Mouse (Mus musculus) gastrocnemius, postnatal 14 days (tissue): ENCODE data around the gene Fgg. TPM values are rescaled to one million over a fixed set of nuclear protein-coding genes. Genes with fewer than 3 reads are reported as not detected.

ENCODE experiments used
- DNase-seq: peaks from one replicate; pipeline ENCODE4 v3.0.0; 2021; ENCODE audit warnings: mixed read lengths
- intact Hi-C: fragments of 180-260 bp; cut with DNase I; formaldehyde crosslinking; loops from one replicate; pipeline ENCODE4 v1.15.1; 2025; ENCODE audit warnings: low total_unique reads
- total RNA-seq, 2 experiments: library from RNA; stranded (reverse); gene quantifications; 2 replicates each; pipeline ENCODE4 v1.2.3; 2021

Gene Fgg
- total RNA-seq, 2 experiments from 2014 or later, result not detected

DNA sequence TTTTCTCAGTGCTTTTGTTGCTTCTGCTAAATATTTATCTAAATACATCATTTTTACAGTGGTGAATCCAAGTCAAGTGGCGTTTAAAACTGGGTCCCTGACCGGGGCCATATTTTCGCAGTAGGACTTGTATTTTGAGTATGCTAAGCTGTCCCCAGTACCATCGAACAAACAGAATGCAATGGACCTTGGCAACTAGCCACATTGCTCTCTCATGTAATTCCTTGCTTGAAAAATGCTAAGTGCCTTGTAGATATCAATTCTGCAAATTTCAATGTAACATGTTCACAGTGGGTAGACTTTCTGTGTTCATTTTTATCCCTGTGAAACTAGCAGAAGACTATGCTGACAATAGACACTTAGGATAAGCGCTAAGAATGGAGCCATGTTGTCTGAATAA, 13.7 kb downstream of the Fgg start:
- intact Hi-C loops, result no loop called here
- DNase-seq, result no peak

DNA sequence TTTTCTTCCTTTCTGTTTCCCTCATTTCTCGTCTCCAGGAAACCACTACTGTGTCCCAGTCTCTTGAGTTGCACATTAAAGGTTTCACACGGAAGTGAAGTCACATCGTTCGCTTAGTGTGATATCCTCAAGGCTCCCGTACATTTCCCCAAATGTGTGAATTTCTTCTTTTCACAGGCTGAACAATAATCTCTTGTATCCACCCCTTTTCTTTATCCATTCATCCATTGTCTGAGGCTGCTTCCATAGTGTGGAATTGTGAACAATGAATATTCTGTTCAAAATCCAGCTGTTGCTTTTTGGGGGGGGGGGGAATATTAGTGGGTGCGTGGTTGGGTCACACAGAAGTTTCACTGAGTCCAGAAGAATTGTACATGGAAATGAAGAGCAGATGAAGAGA, 17.5 kb downstream of the Fgg start:
- intact Hi-C loops, result no loop called here
- no peak for DNase-seq

DNA sequence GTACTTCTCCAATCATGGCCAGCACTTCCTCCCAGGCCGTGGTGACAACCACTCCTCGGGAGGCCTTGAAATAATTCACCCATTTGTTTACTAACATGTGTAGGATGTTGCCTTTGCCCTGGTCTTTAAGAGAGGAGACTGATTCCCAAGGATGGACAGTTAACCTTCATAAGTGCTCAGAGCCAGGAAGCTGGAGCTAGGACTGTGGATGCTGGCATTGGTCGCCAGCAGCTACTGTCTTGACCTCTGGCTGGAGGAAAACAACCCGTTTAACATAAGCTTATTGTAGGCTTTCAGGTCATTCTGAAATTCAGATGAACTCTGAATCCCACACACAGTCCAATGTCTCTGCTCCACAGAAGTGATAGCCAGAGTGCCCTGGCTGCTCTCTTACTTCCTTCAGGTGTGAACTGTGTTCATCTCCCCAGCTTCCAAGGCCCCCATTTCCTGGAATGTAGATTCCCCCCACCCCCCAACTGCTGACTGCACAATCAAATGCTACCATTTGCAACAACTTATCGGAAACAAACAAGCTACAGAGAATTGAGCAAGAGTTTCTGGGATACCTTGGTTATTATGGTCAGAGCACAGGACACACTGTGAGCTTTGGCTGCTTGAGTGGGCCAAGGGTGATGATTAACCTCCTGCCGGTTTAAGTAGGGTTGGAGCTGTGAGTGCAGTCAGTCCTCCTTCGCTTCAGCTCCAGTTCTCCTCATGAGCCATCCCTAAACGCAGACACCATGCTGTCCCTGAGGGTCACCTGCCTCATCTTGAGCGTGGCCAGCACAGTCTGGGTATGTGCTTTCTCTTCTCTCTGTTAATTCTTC, 18.2 kb downstream of the Fgg start, which contains the start of gene Fga:
Gene Fga, plus strand, starts transcription at position 602 of the 827 bp plus-strand sequence.
- intact Hi-C loops, result no loop called here
- DNase-seq, result no peak

DNA sequence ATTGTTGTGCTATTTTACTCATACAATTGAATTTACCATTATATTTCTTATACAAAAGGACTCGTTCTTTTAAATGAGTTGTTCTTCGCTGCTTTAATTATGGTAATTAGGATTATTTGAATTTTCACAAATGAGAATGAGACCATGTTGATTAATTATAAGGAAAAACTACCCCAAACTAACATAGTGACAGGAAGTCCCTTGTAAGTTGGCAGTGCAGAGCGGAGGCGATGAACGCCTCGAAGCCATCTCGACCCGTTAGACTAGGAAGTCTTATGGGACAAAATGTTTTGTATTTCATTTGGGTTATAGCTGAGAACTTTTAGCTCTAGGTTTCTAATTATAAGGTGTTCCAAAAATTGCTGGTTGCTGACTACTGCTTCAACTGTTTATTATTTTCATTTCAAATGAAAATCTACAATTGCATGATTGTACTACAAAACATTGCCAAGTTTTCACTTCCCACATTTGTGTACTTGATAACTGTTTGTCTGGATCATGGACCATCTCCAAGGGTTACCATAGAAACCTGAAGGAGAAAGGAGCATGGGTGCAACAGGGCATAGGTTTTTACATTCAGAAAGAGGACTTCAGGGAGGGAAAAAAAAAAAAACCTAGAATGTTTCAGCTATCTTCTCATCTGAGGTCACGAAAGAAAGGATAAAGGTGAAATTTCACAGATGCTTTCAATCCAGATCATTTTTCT, 20.2 kb downstream of the Fgg start:
- DNase-seq, result no peak
- intact Hi-C loops, result no loop called here

DNA sequence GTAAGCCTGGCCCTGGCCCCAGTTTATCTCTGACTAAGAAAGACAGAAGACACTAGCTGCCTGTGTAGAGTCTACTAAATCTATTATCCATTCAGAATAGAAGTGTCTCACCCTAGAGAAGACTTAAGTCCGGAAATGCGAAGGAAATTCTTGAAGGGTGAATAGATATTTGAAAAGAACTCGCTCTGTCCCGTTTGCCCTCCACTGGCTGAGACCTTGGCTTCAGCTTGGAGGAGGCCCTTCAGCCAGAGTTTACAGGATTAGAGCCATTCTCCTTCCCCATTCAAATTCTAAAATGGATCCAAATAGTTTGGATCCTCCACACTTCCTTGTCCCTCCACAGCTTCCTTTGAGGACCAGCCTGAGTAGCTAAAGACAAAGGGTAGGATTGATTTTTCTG, 22.8 kb downstream of the Fgg start:
- intact Hi-C loops, result no loop called here
- DNase-seq, result no peak

DNA sequence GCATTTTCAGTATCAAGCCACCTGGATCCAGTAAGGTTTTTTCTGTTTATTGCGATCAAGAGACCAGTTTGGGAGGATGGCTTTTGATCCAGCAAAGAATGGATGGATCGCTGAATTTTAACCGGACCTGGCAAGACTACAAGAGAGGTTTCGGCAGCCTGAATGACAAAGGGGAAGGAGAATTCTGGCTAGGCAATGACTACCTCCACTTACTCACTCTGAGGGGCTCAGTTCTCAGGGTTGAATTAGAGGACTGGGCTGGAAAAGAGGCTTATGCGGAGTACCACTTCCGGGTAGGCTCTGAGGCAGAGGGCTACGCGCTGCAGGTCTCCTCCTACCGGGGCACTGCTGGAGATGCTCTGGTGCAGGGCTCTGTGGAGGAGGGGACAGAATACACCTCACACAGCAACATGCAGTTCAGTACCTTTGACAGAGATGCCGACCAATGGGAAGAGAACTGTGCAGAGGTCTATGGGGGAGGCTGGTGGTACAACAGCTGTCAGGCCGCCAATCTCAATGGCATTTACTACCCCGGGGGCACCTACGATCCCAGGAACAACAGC, 25.3 kb downstream of the Fgg start:
- intact Hi-C loops, result no loop called here
- no peak for DNase-seq

DNA sequence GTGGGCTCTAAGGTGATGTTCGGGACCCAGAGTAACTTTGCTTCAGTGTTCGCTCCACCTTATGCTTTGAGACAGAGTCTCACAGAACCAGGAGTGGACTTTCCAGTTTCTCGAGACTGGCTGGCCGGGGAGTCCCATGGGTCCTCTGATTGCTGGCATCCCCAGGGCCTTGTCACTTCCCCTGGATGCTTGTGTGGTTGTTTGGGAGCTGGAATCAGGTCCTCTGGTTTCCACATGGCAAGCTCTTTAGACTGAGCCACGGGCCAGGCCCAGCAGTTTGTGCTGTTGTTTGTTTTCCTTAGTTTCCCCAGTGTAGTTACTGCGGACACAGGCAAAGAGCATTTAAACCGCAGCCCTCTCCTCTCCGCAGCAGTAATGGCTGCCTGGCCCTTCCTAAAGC, 26.3 kb downstream of the Fgg start:
- intact Hi-C loops, result no loop called here
- DNase-seq, result no peak

DNA sequence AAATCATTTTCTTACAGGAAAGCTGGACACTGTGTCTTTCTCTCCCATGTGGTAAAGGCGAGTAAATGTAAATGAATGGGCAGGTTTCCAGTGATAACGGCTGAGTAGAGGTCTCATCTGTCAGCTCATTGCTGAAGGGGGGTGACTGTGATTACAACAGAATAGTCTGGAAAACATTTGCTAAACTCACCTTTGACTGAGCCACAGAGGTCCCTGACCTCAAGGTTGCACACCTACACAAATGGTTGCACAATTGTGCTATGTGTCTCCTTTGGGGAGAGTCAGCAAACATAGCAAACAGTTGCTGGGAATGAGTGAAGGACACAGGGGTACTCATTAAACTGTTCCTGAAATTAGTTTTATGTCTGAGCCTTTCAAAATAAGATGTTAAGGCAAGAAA, 31.3 kb downstream of the Fgg start:
- no peak for DNase-seq
- intact Hi-C loops, result no loop called here

DNA sequence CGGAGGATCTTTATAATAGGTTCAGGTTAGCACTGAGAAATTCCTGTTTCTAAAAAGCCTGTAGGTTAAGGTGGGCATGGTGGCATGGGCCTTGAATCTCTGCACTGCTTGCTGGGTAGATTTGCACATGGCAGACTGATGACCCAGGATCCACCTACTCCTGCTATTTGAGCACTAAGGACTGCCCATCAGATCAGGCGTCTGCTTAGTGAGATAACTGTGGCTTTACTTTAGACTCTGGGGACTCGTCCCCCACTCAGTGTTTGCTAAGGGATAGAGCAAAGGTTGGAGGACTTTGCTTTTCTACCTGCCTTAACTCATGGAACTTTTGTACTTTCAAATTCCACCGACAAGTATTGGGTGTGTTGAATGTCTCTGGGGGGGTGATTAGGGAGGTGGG, 32.1 kb downstream of the Fgg start:
- intact Hi-C loops, result no loop called here
- DNase-seq, result no peak

DNA sequence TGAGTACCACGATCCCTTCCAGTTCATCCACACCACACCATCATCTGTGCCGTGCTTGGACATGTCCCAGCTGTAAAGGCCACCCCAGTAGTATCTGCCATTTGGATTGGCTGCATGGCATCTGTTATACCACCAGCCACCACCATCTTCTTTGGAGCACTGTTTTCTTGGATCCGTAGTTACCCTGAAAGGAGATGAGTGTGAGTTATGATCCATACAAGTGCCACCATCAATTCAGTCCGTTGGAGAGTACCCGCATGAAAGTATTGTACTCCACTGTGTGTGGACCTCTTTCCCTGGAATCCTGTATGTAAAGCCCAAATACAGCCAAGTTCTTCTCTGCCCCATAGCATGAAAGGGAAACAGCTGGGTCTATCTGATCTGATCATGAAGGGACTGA, 34.9 kb downstream of the Fgg start:
- intact Hi-C loops, result no loop called here
- DNase-seq, result no peak

DNA sequence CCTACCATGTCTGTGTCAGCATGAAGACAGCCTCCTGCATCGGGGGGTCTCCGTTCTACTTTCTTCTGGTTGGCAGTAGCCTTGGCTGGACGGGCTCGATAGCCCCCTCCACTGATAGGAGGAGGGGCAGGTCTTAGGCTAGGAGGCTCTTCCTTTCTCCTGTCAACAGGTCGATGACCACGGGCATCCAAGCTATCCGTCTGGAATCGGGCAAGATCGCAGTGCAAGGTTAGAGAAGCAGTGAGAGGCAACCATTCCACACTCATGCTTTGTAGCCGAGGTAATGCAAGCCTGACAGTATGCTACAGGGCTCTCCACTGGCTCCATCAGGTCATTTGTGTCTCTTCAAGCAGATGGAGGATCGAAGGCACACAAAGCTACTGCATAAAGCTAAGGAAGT, 39.1 kb downstream of the Fgg start:
- intact Hi-C loops, result no loop called here
- no peak for DNase-seq

DNA sequence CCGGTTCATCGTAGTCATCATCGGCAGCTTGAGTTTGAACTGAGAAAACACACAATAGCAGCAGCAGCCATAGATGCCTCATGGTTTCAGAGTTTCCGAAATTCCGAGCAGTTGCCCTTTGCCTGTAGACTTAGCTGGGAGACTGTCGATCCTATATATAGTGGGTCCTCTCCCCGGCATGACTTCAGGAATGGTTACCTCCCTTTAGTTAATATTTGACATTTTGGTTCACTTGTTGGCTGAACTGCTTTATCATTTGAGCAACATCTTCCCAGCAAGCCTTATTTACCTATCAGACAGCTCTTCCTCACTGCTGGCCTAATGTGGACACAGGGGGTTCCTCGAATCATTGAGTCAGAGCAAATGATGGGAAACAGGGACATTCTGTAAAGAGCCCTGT, 42.2 kb downstream of the Fgg start, which contains the start of gene Fgb:
Gene Fgb, minus strand, starts transcription at position 184 of the 400 bp plus-strand sequence.
- intact Hi-C loops, result no loop called here
- no peak for DNase-seq

DNA sequence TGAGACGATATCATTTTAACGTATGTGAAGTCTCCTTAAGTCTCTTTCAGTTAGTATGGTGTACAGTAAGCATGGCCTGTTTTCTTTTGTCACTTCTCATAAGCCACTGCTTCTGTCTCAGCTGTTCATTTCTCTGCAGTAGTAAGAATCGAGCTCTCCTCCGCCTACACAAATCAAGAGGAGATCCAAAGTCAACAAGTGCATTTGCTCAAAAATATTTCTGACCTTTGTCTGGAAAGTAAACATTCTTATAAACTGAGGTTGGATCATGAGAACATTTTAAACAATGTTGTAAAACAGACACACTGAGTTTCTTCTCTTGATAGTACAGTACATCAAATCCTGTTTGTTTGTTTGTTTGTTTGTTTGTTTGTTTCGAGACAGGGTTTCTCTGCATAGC, 43.1 kb downstream of the Fgg start:
- intact Hi-C loops, result no loop called here

DNA sequence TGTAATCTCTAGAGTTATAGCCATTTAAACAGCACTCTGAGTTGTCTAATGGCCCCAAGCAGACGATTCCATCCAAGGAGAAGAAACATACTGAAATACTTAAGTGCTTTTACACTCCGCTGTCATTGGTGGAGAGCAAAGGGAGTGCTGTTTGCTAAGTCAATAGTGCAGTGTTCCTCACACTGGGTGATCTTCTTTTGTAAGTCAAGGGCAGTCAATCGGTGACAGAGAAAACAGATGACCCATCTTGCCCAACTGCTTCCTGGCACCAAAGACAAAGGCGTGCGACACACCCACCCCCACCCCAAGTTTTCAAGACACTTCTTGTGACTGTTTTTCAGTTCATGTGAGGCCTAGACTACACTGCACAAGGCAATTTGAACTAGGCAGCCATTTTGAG, 44.6 kb downstream of the Fgg start:
- intact Hi-C loops, result loop anchor here (2.0 kb wide), 1 partner anchor 51 kb away; no protein-coding TSS in a partner anchor
- DNase-seq, result no peak

More for the DNA sequence above, 43.1 kb downstream of the Fgg start:
- DNase-seq, result no peak

DNA sequence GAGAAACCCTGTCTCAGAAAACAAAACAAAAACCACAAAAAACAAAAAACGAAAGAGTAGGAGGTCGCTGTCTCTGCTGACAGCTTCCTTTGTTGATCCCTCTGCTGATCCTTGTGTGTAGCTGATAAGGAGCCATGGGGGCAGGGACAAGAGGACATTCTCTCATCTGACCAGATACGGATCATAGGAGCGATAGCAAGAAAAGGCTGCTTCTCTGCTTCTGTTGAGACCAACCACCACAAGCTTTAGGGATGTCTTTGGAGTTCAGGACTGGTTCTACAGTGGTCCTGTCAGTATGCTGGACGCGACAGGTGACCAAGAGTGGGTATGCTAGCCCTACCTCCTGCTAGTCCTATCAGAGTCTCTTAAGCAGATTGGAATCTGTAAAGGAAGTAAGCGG, 45.6 kb downstream of the Fgg start:
- DNase-seq, result no peak
- intact Hi-C loops, result loop anchor here (2.0 kb wide), 1 partner anchor 52 kb away; no protein-coding TSS in a partner anchor

DNA sequence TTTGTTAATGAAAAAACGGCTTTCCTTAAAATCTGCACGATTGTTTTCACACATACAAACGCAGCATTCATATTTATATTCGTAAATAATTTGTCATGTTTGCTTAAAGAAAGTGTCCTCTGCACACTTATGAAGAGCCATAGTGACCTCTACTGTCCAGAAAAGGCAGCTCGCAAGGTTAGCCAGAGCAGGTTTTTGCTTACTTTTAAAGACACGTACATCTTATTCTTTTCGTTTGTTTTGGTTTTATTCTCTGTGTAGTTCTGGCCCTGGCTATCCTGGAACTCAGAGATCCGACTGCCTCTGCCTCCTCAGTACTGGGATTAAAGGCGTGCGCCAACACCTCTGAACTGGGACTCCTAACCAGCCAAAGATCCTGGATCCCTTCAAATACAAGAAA, 46.2 kb downstream of the Fgg start:
- intact Hi-C loops, result loop anchor here (2.0 kb wide), 1 partner anchor 53 kb away; no protein-coding TSS in a partner anchor
- DNase-seq, result no peak

DNA sequence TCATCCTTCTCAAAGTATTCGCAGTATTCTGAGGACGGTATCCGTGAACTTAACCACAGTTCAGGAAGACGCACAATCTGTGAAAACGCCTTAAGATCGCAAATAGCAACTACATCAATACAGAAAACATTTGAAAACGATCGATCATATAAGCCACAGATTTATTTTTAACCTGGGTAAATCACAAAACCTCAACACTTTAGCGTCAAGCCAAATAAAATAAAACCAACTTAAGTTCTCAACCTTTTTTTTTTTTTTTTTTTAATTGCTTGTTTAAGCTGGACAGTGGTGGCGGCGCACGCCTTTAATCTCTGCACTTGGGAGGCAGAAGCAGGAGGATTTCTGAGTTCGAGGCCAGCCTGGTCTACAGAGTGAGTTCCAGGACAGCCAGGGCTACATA, 47.2 kb downstream of the Fgg start:
- intact Hi-C loops, result no loop called here

DNA sequence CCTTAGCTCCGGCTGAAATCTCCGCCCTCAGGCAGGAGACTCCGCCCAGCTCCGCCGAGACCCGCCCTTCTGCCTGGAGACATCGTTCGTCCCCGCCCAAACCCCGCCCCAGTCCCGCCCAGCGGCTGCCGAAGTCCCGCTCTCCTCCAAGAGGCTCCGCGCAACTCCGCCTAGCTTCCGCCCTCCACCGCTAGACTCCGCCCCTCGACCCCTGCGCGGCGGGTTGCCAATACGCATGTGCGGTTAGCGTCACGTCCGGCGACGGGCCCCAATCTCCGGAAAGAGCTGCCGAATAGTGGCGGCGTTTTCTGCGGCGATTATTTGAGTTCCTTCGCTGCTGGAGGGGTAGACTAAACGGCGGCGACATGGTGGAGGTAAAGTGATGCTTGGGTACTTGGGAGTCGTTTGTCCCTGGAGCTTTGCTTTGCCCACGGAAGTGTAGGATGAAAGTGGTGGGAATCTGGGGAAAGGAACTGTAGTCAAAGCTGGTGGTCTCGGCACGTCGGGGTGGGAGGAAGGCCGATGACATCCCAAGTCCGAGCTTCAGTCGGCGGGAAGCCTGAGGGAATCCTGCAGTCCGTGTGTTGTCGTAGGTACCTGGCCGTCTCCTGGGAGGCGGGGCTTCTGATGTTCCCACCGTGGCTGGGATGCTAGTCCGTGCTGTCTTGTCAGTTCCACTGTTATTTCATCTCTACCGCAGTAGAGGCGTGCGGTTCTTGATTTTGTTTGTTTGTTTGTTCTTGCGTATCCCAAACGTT, 47.9 kb downstream of the Fgg start, which contains the start of gene Plrg1:
Gene Plrg1, plus strand, starts transcription at position 242 of the 758 bp plus-strand sequence.
- intact Hi-C loops, result no loop called here
- peak; percentile 99 for DNase-seq

More for the DNA sequence above, 47.2 kb downstream of the Fgg start:
- no peak for DNase-seq

DNA sequence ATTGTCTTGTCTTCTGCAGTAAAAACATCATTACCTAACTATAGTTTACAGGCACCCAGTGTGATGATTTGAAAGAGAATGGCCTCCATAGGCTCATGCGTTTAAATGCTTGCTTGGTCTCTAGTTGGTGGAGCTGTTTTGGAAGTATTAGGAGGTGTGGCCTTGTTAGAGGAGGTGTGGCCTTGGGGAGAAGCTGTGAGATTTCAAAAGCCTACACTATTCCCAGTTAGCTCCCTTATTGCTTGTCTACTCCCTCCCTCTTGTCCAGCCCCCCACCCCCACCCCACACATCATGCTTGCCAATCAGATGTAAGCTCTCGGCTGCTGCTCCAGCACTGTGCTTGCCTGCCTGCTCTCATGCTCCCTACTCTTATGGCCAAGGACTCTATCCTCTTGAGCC, 49.5 kb downstream of the Fgg start:
- intact Hi-C loops, result no loop called here
- no peak for DNase-seq
